Mouse (Mus musculus) right cerebral cortex, postnatal 10 days (tissue): ENCODE data around the gene Shb.

Experiments used
- DNase-seq, 2 experiments: peaks; one replicate each; pipeline ENCODE4 v3.0.0; 2021; ENCODE audit warnings: low spot score in 2 of 2

The Shb gene

DNA sequence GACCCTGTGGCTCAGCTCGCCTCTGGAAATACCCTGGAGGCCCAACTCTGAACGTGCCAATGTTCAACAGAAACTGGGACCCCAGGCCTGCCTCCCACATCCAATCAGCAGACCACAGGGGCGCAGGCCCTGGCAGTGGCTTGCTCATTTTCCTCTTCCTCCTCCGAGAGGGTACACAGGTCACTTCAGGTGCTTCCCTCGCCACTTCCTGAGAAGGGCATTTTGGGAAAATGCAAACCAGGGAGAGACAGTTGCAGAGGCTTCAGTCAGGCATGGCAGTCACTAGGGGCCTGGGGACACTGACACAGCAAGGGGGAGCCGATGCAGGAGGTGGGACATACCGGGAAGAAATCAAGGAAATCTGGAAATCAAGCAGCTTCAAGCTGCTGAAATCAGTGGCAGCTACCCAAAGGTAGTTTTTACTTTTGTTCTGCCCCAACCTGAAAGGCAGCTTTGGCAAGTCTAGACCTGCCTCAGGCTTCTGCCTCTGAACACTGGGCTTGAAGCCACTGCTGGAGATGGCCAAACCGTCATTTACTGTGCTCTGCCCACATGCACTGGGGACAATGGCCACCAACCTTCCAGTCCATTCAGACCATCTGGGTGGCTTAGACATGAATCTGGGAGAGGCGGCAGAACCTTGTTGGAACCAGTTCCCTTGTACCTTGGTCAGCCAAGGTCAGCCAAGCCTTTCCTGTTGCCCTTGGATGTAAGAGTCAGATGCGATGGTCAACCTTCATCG, 110.6 kb downstream of the Shb start:
- no peak for DNase-seq

DNA sequence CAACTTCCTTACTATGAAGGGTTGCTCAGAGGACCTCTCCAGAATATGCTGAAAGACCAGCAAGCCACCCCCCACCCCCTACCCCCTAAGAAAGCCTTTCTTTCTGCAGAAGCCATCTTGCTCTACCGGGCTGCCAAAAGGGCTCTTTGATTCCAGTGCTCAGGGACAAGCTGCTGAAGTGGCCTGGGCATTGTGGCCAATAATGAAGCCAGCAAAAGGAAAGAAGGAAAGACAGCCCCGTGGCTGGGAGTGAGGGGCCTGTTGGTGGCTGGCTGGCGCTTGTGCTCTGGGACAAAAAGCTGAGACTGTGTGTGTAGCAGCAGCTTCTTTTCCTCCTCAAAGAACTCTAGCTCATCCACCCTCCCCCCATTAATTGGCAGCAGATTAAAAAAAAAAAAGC, 111.5 kb downstream of the Shb start:
- DNase-seq: no peak

DNA sequence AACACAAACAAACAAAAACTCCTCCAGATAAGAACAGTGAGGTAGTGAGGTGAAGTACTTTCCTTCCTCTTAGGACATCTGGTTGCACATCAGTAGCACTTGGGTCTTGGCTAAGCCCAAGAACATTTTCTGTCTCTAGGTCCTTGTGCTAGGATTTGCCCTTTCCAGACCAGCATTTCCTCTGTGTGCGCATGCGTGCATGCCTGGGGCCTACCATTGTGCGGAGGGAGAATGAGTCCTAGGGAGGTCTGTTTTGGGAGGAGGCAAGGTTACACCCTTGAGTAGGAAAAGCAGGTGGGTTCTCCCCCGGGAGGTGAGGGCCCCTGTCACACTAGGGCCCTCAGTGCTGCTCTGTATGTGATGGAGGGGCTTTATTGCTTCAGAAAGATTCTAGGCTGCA, 113.2 kb downstream of the Shb start:
- no peak for DNase-seq

DNA sequence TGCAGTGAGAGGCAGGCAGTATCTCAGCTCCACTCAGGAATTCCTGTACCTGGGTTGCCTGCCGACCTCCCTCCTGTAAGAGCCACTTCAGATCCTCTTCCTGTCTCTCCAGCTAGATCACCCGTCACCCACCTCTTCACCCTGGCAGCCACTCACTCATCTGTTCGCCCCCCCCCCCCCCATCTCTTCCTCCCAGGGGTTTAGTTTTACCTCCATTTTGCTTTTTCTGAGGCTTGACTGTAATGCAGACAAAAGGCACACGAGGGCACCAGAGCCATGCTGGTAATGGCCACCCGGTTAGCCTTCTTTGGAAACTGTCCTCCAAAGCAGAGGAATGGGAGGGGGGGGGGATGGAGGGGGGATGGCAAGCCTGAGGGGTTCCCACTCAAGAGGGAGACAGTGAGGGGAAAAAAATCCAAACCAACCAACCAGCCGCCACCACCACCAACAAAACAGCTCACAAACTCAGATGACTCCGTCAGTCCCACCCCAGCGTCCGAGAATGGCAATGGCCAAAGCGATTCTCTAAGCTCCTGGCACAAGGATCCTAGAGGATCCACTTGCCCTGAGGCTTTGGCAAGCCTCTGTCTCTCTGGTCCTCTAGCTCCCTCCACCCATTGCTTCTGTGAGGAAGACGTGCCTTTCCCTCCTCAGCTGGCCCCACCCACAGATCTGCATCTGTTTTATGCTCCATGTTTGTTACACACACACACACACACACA, 113.9 kb downstream of the Shb start:
- DNase-seq: peak; percentile 63 to 77

DNA sequence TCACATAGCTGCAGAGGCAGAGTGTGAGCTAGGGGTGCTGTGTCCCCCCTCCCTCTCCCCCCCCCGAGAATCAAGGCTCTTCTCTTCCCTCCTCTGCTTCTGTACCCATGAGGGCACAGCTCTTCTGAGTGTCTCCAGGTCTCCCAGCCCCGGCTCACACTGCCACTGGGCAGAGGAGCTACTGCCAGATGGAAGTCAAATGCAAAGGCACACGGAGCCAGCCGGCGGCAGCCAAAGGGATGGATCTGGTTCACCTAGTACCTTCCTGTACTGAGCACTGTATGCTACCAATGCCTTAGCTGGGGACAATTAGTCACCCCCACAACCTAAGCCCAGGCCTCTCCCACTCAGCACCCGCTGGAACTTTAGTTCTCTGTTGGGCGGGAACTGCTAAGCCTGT, 116.0 kb downstream of the Shb start:
- no peak for DNase-seq

DNA sequence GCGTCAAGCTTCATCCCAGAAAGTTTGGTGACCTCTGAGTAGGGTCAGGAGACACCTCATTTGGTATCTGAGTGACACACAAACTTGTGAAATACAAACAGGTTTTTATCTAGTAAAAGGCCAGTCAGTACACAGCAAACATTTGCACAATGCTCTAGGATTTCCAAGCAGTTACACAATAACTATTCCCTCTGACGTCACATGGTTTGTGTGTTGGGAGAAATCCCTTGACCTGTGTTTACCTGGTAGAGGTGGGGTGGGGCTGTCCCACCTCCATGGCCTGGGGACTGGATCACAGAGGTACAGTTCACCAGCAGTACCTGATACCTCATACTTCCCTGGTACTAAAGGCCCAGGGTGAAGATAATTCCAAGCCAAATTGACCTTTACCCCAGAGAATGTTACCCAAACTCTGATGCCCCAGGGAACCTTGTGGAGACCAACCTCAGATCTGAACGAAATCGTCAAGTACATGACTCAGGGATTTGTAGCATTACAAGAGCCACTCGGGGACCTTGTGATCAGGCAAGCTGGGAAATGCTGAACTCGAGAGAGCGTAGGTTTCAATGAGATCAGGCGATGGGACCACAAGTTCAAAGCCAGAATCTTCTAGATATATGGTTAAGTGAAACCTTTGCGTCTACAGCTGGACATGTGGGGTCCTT, 118.5 kb downstream of the Shb start:
- DNase-seq: no peak

DNA sequence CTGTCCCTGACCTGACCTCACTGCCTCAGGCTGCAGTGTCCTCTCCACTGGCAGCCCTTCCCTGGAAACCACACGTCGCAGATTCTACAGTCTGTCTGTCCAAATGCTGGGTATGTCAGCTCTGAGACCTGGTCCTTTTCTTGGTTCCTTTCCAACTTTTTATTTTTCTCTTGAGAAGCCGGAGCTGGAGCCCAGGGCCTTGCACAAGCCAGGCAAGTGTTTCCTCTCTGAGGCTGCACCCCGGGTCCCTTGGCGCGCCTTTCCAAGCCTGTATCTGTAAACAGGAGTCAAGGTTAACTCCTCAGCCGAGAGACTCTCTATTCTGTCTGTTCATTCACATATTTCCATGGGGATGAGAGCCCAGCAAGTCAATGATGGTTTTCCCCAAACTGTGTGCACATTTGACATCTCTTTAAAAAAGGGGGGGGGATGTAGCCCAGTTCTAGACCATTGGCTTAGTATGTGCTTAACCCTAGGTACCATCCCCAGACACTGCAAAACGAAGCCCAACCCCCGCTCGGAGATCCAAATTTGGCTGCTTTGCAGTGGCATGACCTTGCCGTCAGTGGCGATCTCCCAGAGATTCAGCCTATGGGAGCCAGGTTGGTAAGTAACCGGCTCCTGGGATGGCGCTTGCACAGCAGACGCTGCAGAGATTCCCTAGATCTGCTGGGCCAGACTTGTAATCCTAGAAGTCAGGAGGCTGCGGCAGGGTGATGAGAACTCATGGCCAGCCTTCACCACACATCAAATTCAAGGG, 119.7 kb downstream of the Shb start:
- no peak for DNase-seq

DNA sequence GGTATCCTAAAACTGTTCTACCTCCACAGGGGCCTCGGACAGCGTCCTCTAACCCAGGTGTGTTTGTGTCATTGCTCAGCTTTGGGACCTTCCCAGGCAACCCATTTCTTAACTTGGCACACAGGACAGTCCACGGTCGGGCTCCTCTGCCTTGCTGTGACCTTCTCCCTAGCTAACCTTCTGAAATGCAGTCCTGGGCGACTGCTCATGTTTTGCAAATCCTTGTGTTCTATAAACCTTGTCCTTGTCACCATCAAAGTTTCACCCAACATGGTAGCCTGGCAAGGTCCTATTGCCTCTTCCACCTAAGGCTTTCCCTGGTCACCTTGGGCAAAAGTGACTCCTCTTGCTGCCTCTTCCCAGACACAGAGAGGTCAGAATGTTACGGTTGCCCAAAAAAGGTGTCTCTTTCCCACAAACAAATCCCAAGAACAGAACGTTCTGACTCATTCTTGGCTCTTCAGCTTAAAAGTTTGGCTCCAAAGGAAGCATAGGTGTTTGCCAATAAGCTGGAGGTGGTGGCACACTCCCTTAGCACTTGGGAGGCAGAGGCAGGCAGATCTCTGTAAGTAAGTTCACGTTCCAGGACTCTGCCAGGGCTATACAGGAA, 121.0 kb downstream of the Shb start:
- DNase-seq: no peak

DNA sequence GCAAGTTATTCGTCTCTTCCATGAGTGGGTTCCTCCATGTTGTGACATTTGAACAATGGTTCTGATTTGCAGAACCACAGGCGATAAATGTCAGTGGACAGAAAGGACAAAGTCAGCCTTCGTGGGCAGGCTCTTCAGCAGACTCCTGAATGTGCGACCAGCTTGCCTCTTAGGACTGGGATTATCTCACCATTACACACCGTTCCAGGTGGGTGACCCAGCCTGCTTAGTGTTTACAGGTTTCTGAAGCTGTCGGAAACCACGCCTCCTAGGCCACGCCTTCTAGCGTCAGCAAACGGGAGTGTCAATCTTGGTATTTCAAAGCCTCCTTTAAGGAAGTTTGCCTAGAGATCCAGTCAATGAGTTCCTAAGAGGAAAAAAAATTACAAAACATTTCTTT, 123.0 kb downstream of the Shb start:
- DNase-seq: peak; percentile 53 to 56

DNA sequence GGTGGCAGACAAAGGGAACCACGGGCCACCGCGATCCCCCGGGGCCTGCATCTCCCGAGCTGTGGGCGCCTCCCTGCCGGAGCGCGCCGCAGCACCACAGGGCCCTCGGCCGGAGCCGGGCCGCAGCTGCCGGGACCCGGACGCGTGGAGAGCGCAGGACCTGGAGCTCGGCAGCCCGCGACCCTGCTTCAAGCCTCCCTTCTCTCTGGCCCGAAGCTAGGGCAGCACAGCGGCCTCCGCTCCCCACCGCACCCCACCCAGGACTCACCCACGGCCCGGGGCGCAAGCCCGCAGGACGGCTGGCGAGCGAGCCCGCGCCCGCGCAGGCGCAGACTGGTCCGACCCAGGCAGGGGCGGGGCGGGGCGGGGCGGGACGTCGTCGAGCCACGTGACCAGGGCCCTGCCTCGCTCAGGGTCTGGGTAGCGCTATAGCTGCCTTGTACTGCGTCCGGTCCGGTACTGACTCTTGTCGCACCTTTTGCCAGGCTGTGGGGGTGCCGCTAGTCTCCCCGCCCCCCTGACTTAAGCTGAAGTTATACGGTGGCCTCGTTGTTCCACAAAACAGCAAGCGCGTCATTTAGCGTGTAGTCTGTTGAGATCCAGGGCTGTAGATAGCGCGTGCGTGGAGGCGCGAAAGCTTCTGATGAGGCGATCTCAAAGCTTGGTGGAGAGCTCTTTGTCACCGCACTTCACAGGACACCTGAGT, 123.7 kb downstream of the Shb start, which contains the start of gene Slc25a51:
Gene Slc25a51, minus strand, starts transcription at position 340 of the 706 bp plus-strand sequence.
- peak; percentile 89 to 92 for DNase-seq

DNA sequence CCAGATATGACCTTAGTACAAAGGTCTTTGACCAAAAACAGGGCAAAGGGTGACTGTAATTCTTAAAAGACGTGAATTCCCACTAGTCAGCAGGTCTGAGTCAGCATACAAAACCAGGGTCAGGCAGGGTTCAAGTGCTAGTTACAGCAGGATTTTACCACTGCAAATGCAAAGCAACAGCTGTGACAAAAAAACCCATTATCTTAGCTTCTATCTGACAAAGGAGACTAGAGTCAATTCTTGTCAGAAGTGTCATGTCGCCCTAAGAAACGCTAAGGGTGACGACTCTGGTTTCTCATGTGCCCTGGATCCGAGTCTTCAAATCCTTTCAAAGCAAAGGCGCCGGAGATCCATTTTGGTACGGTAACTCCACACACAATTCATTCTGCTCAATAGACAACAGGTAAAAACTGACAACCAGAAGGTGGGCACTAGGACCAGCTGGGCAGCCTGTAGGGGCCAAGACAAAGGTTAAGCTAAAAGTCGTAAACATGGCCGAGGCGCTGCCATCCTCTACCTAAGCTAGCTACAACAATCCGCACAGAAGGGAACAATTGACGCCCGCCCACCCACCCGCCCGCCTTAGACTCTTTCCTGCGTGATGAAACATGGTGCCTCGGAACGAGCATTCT, 124.5 kb downstream of the Shb start:
- no peak for DNase-seq

DNA sequence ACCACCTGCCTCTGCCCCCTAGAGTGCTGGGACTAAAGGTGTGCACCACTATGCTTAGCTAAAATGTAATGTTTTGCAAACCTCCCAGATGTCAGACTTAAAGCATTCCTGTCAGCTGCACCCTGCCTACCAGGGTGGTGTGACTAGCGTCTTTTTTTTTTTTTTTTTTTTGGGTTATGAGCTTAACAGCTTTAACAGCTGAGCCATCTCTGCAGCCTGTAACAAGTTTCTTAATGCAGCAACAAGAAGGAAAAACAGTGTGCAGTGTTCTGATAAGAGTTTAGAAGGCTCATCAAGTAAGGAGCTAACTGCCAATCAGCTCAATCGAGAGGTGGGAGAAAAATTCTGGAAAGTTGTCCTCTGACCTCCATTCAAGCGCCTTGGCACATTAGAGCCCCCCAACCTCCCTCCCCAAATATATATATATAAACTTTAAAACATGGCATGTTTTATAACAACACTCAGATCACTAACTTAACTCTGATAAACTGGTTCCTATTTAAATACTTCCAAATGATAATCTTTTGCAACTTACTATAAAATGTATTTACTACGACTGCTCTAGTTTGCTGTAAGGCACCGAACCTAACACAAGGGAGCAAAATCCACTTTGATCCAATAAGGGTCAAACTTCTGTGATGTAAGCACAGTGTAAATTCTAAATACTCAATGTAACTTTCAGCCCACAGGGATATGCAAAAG, 125.1 kb downstream of the Shb start:
- DNase-seq: peak in 1 of 2 experiments; percentile 6

DNA sequence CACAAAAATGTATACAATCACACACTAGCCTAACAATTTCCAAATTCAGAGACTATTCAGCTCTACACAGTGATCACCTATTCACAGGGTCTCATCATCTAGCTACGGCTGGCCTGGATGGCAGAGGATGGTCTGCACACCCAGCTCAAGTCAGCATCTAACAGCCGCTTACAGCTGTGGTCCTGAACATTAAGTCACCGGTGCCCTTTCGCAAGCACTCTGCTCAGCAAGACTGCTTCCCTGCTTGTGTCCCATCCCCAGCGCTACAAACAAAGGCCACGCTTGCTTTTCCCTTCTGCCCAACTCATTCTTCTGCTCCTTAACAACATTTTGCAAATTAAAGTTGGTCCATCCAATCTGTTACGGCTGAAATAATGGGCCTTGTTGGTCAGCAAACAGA, 125.9 kb downstream of the Shb start:
- DNase-seq: peak in 1 of 2 experiments; percentile 18

DNA sequence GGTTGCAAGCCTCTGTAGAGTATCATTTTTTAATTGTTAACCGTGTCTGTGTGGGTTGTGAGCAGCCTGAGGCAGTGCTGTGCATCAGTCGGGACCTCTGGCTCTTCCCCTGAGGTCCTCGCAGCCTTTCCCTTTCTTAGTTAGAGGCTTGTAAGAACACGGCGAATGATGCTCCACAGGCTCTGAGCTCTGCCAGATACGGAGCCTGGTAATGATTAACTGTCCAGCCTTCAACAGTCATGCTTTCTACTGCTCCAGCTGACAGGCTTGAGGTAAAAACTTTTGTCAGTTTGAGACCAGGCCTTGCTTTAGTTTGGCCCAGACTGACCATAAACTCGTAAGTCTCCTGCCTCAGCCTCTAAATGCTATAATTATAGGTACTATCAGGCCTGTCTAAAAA, 127.0 kb downstream of the Shb start:
- DNase-seq: peak in 1 of 2 experiments; percentile 11

DNA sequence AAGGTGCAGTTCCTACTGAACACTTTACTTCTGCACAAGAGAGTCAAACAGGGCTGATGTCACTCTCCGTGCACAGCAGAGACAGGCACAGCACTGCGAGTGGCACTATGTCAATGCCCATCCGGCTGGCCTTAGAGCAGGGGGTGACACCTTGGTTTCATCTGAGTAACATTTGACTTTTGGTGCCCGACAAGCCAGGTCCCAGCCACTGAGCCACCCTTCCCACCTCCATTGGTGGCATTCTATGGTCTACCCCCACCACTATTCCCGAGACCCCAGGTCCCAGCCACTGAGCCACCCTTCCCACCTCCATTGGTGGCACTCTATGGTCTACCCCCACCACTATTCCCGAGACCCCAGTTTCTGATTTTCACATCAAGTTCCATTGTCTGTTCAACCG, 128.2 kb downstream of the Shb start:
- no peak for DNase-seq

DNA sequence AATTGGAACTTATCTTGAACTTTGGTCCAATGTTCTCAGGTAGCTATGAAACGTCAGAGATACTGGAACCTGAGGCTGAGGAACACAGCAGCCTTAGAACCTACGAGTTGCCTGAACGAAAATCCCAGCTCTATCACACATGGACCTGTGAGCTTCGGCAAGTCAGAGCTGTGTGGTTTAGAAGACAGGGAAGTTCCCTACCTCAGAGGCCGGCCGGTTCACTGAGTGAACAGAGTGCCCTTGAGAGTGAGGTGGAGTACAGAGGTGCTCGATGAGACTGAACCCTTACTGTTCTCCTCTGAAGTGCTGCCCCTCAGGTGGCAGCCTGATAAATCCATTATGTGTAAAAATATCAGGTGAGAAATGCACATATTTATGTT, 128.8 kb downstream of the Shb start:
- no peak for DNase-seq

DNA sequence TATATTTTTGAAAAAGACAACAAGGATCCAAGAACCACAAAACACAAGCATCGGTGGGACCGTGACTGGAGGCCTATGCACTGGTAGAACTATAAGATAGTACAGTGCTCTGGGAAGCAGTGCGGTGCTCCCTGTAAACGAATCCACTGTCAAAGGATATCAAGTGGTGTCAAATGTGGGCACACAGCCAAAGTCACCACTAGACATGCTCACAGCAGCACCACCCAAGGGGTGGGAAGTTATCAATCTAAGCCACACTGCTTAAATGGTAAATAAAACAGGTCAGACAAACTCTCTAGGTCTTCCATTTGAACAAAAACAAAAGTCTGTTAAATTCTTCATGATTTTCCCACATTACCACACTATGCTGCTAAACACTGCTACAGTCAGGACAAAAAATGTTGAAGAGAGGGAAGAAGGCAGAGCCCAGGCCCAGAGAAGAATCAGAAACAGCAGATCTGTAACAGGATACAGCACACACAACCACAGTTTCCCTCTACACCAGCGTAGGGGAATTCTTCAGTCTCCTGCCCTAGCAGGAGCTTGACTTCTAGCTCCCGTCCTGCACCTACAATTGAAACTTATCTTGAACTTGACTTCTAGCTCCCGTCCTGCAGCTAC, 129.3 kb downstream of the Shb start:
- DNase-seq: no peak

DNA sequence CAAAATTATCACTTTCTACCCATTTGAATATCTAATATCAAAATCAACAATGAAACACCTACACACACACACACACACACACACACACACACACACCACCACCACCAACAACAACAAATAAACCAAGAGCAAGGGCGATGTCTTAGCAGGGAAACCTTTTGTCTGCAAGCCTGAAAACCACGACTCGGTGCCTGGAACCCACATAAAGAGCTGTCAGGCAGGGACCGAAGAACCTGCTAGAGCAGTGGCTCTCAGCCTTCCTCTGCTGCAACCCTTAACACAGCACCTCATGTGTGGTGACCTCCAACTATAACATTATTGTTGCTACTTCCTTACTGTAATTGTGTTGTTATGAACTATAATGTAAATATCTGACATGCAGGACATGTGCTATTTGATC, 130.0 kb downstream of the Shb start:
- no peak for DNase-seq

DNA sequence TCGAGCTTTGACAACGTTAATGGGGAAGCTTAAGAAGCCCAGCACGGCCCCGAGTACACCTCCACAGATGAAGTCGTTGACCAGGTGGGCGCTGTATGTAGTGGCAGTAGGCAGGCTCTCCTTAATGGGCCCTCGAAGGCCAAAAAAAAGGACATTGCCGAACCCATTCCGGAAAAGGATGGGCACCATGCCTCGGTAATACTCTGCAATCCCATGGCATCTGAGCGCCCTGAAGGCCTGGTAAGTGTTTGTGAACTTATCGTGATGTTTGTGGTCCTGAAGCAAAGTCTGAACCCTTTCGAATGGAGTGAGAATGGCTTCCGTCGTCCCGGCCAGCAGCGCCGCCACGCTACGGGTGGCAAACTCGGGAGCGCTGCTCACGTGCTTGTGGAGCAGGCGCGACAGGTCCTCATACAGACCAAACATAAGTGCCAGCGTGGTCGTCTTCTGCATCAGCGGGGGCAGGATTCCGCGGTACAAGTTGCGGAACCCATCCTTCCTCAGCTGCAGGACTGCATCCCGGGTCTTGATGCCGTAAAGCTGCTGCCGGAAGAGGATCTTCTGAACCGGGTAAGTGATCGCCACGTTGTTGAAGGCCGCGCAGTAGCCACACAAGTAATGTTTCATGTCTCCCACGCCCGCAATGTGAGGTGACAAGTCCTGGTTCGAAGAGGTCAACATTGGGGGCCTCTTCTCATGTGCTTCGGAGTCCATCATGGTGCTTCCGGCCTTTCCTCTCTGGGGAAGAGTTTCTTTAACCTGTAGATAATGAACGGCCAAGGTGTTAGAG, 132.7 kb downstream of the Shb start:
- no peak for DNase-seq
